Mouse (Mus musculus) left cerebral cortex, postnatal 10 days (tissue): Measurements from ENCODE around the gene Fgf15. TPM values are rescaled to one million over a fixed set of nuclear protein-coding genes. Genes with fewer than 3 reads are reported as not detected.

ENCODE experiments used
- DNase-seq, 2 experiments: peaks; one replicate each; pipeline ENCODE4 v3.0.0; 2021 to 2022; ENCODE audit warnings: low spot score in 2 of 2, mixed read lengths in 1 of 2; ENCODE audit errors: extremely low spot score in 1 of 2
- intact Hi-C: fragments of 180-260 bp; cut with DNase I; formaldehyde crosslinking; loops from one replicate; pipeline ENCODE4 v1.15.1; 2025
- total RNA-seq, 2 experiments: library from RNA; stranded (reverse); gene quantifications; 2 replicates each; pipeline ENCODE4 v1.2.3; 2021

Gene Fgf15
- total RNA-seq, 2 experiments from 2014 or later, result not detected

- DNase-seq, result no peak
These were observed 31.3 kb downstream of the Fgf15 start for GRCm38 (mm10) chr7:144927591-144927990.

DNA sequence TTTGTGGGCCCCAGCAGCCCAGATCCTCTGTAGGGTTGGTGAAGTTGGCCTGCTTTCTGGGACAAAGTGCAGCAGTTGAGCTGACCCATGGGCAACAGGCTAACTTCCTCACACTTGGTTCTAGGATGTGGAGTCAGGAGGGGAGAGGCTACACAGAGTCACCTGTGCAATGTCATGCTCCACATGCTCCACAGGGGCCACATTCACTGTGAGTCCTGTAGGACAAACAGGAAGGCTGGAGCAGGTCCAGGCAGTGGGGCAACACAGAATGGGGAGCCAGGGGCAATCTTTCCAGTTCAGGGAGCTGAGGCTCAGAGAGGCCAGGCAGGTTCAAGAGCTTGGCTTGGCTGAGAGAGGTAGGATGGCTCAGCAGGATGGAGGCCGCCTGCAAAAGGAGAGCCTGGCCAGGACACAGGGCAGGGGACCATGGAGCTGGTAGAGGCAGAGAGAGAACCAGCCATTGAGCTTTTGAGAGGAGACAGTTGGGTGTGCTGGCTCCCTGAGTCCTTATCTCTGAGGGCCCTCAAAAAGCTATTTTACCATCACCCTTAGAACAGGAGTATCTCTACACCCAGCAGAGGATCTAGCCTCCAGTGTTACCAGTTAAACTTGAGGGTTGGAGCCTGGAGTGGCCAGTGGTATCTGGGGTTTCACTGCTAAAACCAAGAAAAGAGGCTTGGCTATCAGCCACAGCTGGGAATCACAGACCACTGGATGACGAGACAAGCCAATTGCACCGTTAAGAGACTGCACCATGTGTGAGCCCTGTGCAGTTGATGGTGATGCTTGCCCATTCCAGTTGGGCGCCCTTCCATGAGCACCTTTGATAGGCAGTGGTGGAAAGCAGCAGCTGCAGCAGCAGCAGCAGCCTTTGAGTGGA lies 31.9 kb downstream of the Fgf15 start:
- DNase-seq, result no peak
- intact Hi-C loops, result no loop called here

More at GRCm38 (mm10) chr7:144927591-144927990, 31.3 kb downstream of the Fgf15 start:
- intact Hi-C loops, result no loop called here

DNA sequence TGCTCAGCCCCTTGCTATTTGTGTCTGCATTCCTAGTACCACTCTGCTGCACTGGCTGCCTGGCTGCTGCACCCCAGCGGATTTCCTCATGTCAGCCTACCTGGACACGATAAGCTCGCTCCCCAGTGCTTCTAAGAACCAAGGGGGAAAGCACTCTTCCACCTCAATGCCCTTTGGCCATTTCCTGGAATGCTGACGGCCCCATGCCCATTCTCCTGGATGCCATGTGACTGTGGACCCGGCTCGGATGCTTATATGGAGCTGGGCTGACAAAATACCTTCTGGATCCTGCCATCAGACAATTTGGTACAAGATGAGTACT lies 32.5 kb downstream of the Fgf15 start:
- no peak for DNase-seq
- intact Hi-C loops, result no loop called here

DNA sequence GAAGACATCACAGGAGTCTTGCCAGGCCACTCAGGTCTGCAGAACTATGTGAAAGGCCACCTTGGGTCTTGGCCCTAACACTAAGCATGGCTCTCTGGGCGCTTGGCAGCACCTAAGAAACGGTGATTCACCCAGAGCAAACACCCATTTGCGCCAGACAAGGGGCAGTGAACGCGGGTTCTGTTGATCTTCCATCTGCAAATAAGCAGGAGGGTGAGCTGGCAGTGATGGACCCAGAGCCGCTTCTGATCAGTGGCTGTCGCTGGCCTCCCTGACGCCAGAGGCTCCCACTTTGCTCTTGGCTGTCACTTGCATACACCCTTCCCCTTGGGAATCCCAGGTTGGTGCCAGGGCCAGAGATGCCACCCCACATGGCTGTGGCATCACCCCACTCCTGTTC lies 33.2 kb downstream of the Fgf15 start:
- intact Hi-C loops, result no loop called here
- no peak for DNase-seq

DNA sequence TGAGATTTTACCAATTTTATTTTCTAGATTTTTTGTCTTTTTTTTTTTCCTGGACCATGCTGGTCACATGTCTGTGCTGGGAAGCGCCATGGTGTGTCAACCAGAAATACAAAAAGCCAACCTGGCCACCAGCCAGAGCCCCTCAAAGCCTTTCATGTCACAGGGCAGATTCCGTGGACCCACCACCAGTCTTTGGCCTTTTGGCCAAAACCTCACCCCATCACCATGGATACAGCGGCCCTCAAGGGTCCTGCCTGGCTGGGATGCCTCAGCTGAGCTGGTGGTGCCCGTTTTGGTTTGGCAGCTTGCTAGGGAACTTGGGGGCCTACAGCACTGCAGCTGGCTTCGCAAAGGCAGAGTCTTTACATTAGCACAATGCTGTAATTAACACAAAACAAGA lies 33.6 kb downstream of the Fgf15 start:
- intact Hi-C loops, result no loop called here
- DNase-seq, result no peak

DNA sequence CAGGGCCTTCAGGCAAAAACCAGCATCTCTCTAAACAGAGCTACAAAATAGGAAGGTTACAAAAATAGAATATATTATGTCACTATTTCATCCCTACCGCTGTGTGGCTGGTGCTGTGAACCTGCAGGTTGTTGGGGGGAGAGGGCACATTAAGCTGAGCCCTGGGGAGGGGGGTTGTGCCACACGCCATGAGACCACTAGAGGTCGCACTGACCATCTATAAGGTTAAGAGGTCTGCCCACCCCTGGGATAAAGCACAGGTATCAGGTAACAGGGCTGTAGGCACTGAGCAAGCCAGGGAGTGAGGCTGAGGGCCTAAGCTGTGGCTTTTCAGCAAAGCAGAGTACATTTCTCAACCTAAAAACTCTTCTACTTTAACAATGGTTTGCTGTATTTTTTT lies 35.4 kb downstream of the Fgf15 start:
- DNase-seq, result no peak
- intact Hi-C loops, result no loop called here

DNA sequence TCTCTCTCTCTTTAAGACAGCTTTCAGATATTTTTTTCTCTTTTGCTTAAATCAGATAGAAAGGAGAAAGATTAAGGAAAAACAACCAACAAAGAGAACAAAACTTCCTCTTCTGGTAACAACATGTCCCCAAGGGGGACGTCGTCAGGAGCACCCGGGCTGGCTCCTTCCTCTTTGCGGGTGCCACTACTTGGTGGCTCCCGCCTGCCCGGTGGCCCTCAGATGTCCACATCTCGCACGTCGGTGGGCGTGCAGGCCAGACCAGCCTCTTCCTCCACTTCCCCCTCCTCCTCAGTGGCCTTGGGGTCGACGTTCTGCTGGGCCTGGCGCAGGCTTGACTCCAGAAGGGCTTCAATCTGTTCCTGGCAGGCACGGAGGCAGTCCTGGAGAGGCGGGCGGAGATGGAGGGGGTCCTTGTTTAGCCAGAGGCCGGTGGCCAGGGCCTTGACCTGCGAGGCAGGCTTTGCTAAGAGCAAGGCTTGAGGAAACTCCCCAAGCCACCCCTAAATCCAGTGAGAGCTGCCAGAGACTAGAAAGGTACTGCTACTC lies 36.1 kb downstream of the Fgf15 start:
- DNase-seq, result no peak
- intact Hi-C loops, result no loop called here

DNA sequence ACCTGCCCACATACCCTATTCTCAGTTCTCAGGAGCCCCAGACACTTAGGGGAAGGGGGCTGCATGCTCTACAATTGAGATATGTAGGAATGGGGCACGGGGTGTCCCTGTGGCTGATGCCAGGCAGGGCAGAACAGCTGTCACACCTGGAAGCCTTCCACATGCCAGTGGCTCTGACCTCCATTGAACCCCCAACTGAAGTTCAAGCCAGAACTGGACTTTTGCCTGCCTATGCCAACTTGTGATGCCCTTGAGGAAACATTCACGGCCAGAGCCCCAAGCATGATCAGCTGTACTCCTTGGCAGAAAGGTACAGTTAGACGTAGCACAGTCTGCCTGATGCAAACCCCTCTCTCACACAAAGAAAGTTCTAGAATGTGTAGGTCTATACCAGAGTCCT lies 37.0 kb downstream of the Fgf15 start:
- DNase-seq, result no peak
- intact Hi-C loops, result no loop called here

GRCm38 (mm10) chr7:144933796-144934195 lies 37.5 kb downstream of the Fgf15 start:
- intact Hi-C loops, result no loop called here
- DNase-seq, result no peak

GRCm38 (mm10) chr7:144934901-144935300 lies 38.6 kb downstream of the Fgf15 start:
- intact Hi-C loops, result no loop called here

DNA sequence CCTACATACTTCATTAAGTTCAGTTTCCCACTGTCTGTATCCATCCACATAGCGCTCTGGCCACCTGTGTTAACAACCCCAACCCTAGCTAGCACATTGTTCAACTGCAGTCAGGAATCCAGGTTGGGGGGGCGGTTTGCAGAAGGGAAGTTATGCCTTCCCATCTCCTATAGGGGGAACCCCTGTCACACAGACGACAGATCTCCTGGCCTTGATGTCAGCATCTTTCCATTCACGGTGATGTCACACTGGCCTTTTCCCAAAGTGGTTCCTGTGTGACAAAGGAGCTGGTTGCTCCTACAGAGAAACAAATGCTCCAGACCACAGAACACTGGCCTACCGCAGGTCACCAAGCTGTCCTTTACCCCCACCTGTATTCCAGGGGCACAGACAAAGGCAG lies 39.2 kb downstream of the Fgf15 start:
- intact Hi-C loops, result no loop called here
- DNase-seq, result peak in 1 of 2 experiments; percentile 57

More at GRCm38 (mm10) chr7:144934901-144935300, 38.6 kb downstream of the Fgf15 start:
- no peak for DNase-seq

GRCm38 (mm10) chr7:144936311-144936880 lies 40.1 kb downstream of the Fgf15 start:
- DNase-seq, result no peak
- intact Hi-C loops, result no loop called here

DNA sequence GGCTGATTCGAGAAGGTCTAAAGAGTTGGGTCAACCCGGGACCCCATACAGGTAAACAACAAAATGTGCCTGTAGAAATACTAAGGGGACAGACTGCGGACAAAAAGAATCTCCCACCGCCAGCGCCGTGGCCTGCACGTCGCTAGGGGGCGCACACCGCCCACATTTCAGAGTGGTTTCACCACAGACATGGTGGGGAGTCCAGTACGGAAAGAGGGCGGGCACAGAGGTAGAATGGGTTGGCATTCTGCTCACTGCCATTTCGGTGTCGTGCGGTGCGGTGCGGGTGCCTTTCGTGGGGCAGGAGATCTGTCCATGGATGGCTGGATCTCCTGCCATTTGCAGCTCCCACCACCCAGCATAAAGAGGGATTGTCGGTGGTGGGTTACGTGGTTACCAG lies 41.2 kb downstream of the Fgf15 start:
- DNase-seq, result peak; percentile 77 to 91
- intact Hi-C loops, result no loop called here

DNA sequence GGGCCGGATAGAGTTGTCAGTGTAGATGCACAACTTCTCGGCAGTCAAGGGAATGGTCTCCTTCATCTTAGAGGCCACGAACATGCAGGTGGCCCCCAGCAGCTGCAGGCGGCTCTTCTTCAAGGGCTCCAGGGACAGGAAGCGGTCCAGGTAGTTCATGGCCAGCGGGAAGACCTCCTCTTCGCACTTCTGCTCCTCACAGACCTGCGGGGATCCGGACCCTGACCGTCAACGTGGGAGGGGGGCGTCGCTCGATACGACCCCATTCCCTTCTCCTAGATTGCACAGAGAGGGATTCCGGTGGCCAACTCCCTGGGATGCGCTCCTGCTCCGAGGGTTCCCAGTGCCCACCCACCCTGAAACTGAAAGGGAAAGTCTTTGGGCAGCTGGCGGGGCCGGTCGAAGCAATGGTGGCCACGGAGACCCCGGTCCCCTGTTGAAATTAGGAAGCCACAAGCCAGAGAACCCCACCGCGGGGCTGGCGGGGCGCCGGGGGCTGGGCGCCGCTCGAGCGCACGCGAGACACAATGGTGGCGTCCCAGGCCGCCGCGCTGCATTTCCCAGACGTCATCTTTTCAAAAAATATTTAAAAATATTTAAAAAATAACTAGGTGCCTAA lies 41.7 kb downstream of the Fgf15 start:
- peak in 1 of 2 experiments; percentile 51 for DNase-seq
- intact Hi-C loops, result loop anchor here (2.0 kb wide), 1 partner anchor 177 kb away; no protein-coding TSS in a partner anchor

- intact Hi-C loops, result loop anchor here (1.0 to 2.0 kb wide), 2 partner anchors 176 to 304 kb away; no protein-coding TSS in a partner anchor
- peak in 1 of 2 experiments; percentile 47 for DNase-seq
These were observed 42.5 kb downstream of the Fgf15 start for GRCm38 (mm10) chr7:144938661-144939343.

DNA sequence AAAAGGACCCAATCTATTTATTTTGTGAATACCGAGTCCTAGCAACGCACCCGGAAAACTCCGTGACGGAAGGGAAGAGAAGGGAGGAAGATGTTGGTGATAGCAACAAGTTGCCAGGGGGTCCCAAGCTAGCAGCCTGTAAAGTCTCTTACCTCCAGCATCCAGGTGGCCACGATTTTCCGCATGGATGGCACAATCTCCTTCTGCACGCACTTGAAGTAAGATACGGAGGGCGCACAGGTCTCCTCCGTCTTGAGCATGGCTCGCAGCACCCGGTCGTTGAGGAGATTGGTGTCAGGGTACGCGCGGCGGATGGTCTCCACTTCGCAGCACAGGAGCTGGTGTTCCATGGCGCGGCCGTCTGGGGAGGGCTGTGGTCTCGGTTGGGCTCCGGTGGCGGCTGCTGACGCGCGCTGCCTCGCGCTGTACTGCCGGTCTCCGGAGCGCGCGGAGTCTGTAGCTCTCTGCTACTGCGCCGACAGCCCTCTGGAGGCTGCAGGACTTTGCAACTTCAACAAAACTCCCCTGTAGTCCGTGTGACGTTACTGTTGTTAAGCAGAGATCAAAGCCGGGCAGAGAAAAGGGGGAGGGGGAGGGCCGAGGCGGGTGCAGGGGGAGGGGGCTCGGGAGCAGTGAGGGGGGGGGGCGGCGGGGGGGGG lies 43.1 kb downstream of the Fgf15 start, which contains the start of gene Ccnd1:
Gene Ccnd1, minus strand, starts transcription at position 582 of the 659 bp plus-strand sequence.
- DNase-seq, result peak; percentile 62 to 88

DNA sequence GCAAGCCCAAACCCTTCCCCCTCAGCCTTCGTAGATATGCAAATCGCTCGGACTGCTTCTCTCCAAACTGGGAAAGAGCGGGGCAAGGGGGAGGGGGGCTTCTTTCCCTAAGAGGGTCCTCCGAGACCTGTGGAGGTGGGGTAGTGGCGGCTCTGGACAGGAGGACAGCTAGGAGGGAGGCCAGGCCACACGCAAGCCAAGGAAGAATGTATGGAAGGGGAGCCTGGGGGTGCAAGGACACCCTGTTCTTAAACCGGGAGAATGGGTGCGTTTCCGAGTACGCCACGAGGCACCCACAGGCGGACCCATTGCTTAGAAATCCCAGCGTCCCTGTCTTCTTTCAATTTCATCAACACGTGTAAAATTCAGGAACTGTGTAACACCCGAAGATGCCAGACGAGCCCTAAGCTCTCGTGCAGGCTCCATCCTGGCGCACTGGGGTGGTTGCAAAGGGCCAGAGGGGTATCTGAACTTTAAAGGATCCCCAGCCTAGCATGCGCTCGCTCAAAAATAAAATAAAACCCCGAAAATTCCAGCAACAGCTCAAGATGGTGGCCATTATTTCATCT lies 43.8 kb downstream of the Fgf15 start:
- no peak for DNase-seq
- intact Hi-C loops, result no loop called here

More for the DNA sequence above, 43.1 kb downstream of the Fgf15 start, which contains the start of gene Ccnd1:
- intact Hi-C loops, result loop anchor here (1.0 to 2.0 kb wide), 2 partner anchors 175 to 304 kb away; no protein-coding TSS in a partner anchor

DNA sequence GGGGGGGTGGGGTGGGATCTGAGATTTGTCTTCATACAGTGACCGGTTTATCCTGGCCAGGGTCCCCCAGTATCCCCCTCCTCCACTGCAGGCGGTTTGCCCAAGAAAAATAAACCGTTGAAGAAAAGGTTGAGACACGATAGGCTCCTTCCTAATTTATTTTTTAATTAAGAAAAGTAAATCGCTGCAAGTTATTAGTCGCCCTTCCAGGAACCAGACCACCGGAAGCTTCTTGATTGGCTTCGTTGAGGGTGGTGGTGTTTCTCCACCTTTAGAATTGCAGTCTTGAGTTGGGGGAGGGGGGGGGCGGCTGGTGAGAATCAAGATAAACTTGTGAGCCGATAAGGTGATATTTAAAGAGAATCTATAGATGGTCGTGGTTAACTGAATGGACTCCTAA lies 44.3 kb downstream of the Fgf15 start:
- DNase-seq, result no peak
- intact Hi-C loops, result no loop called here
